ENCODE assay signal across 30 mouse cellular contexts in genomic region chr12:105253796-105254195, GRCm38 (mm10). TPM values are rescaled to one million over a fixed set of nuclear protein-coding genes. Genes with fewer than 3 reads are reported as not detected.
"Had no signal": no experiment of that assay in that cellular context is flagged by ENCODE, and none has a peak within 500 bp of the region (broad histone marks: within the 10 kb centered on the region; RNA-seq: fewer than 3 reads in every experiment).

No protein-coding gene starts in this region.

- H3K4me2 ChIP-seq: limb, embryonic 13.5 days; liver, embryonic 13.5 days; midbrain, embryonic 13.5 days; neural tube, embryonic 13.5 days had no signal

- ATAC-seq: intestine, postnatal 0 days; midbrain, embryonic 13.5 days; midbrain, embryonic 16.5 days had no signal

- H3K27ac ChIP-seq: kidney, postnatal 0 days; layer of hippocampus, adult 2 months; limb, embryonic 13.5 days; liver, embryonic 13.5 days; midbrain, embryonic 10.5 days; midbrain, embryonic 13.5 days; neural tube, embryonic 13.5 days had no signal

- H3K9ac ChIP-seq: limb, embryonic 13.5 days; liver, embryonic 13.5 days; midbrain, embryonic 13.5 days; neural tube, embryonic 13.5 days had no signal

- H3K4me3 ChIP-seq: layer of hippocampus, adult 2 months; limb, embryonic 13.5 days; liver, embryonic 13.5 days; midbrain, embryonic 10.5 days; midbrain, embryonic 13.5 days; myocyte; neural tube, embryonic 13.5 days had no signal

- H3K9me3 ChIP-seq: limb, embryonic 13.5 days; midbrain, embryonic 10.5 days; midbrain, embryonic 13.5 days; neural tube, embryonic 13.5 days had no signal

- H3K27me3 ChIP-seq: limb, embryonic 13.5 days; liver, embryonic 13.5 days; midbrain, embryonic 13.5 days; neural tube, embryonic 13.5 days had no signal

- DNase-seq: kidney, adult 2 months; layer of hippocampus, adult 9-11 months; liver, embryonic 13.5 days; lung, adult 2 months; lung, postnatal 14 days; lung, postnatal 4 days; thymus, postnatal 25 days had no signal

- H3K36me3 ChIP-seq: limb, embryonic 13.5 days; liver, embryonic 13.5 days; midbrain, embryonic 10.5 days; midbrain, embryonic 13.5 days; neural tube, embryonic 13.5 days had no signal

RNA-seq across cellular contexts. Expression of gene Tcl1, which starts 31.2 kb away (rescaled TPM):
- total RNA-seq: layer of hippocampus, adult 2 months; layer of hippocampus, postnatal 25 days; left cerebral cortex, adult 18-20 months; left cerebral cortex, postnatal 25 days; liver, adult 2 months; megakaryocyte progenitor cell, adult 5-6 weeks; monocyte, adult 5-6 weeks; neutrophil, adult 5-6 weeks had no signal
- polyA plus RNA-seq: intestine, postnatal 0 days; kidney, adult 2 months; kidney, embryonic 14.5 days; kidney, postnatal 0 days; large intestine, adult 2 months; liver, adult 2 months; liver, embryonic 13.5 days; liver, embryonic 16.5 days; lung, adult 2 months; lung, embryonic 16.5 days; midbrain, embryonic 10.5 days; midbrain, embryonic 13.5 days; midbrain, embryonic 16.5 days; myocyte; neural tube, embryonic 13.5 days; small intestine, adult 2 months; spleen, adult 2 months; thymus, postnatal 0 days had no signal

RNA-seq across cellular contexts. Expression of gene Tcl1b4, which starts 52.0 kb away (rescaled TPM):
- total RNA-seq: layer of hippocampus, adult 2 months; layer of hippocampus, postnatal 25 days; left cerebral cortex, adult 18-20 months; left cerebral cortex, postnatal 25 days; liver, adult 2 months; megakaryocyte progenitor cell, adult 5-6 weeks; monocyte, adult 5-6 weeks; neutrophil, adult 5-6 weeks had no signal
- polyA plus RNA-seq: intestine, postnatal 0 days; kidney, adult 2 months; kidney, embryonic 14.5 days; kidney, postnatal 0 days; large intestine, adult 2 months; limb, embryonic 13.5 days; liver, adult 2 months; liver, embryonic 13.5 days; liver, embryonic 16.5 days; lung, adult 2 months; lung, embryonic 16.5 days; midbrain, embryonic 10.5 days; midbrain, embryonic 13.5 days; midbrain, embryonic 16.5 days; myocyte; neural tube, embryonic 13.5 days; small intestine, adult 2 months; spleen, adult 2 months; thymus, postnatal 0 days had no signal
